In genomic region chr12:8386451-8387011, GRCm38 (mm10) we compare ENCODE assay signal across 8 mouse cellular contexts.
A peak's percentile ranks its signal among the peaks of the same experiment; 100 is the strongest.
DNase-seq lines count a peak whose midpoint lies in the region; ATAC-seq lines count a peak whose summit lies in the region.

No protein-coding gene starts in this region.

- no peaks in the 10 kb centered on the region for H3K36me3 ChIP-seq in midbrain, embryonic 10.5 days
- H3K36me3 ChIP-seq in midbrain, embryonic 16.5 days (ENCODE audit: control insufficient read depth, insufficient read depth, low read length), result no peaks in the 10 kb centered on the region
- no peaks in the 10 kb centered on the region for H3K36me3 ChIP-seq in forebrain, embryonic 11.5 days (ENCODE audit: control insufficient read depth, insufficient read depth, low read length)
- H3K36me3 ChIP-seq in hindbrain, embryonic 12.5 days, result no peaks in the 10 kb centered on the region
- H3K36me3 ChIP-seq in liver, embryonic 15.5 days (replicated peaks), result no peaks in the 10 kb centered on the region

- intact Hi-C loops in left cerebral cortex, postnatal 14 days (cut with DNase I), result no loop called here

- H3K4me1 ChIP-seq in midbrain, embryonic 10.5 days, result peaks cover 7% of the 10 kb centered on the region
- no peaks in the 10 kb centered on the region for H3K4me1 ChIP-seq in midbrain, embryonic 16.5 days (ENCODE audit: control insufficient read depth, insufficient read depth, low read length)
- H3K4me1 ChIP-seq in forebrain, embryonic 11.5 days (replicated peaks; ENCODE audit: control insufficient read depth, insufficient read depth, low read length), result 0 out of 2 replicates have a peak, but pooled peaks cover 2% of the 10 kb centered on the region
- H3K4me1 ChIP-seq in hindbrain, embryonic 12.5 days, result peaks cover 8% of the 10 kb centered on the region; the same call in 1 of the 2 replicates
- no peaks in the 10 kb centered on the region for H3K4me1 ChIP-seq in liver, embryonic 15.5 days (replicated peaks)

- H3K9ac ChIP-seq in midbrain, embryonic 16.5 days (ENCODE audit: low read depth, low read length), result no peak overlapping the region
- no peak overlapping the region for H3K9ac ChIP-seq in forebrain, embryonic 11.5 days (ENCODE audit: low read length)
- H3K9ac ChIP-seq in hindbrain, embryonic 12.5 days, result no peak overlapping the region
- H3K9ac ChIP-seq in liver, embryonic 15.5 days, result no peak overlapping the region

- H3K4me3 ChIP-seq in midbrain, embryonic 10.5 days, result no peak overlapping the region
- H3K4me3 ChIP-seq in midbrain, embryonic 16.5 days (ENCODE audit: low read depth, low read length), result no peak overlapping the region
- no peak overlapping the region for H3K4me3 ChIP-seq in forebrain, embryonic 11.5 days (ENCODE audit: low read depth, low read length)
- H3K4me3 ChIP-seq in hindbrain, embryonic 12.5 days, result no peak overlapping the region
- H3K4me3 ChIP-seq in liver, embryonic 15.5 days (replicated peaks), result no peak overlapping the region

- no peaks in the 10 kb centered on the region for H3K9me3 ChIP-seq in midbrain, embryonic 10.5 days (replicated peaks)
- no peaks in the 10 kb centered on the region for H3K9me3 ChIP-seq in midbrain, embryonic 16.5 days (replicated peaks; ENCODE audit: control insufficient read depth, low read length, poor library complexity, severe bottlenecking)
- H3K9me3 ChIP-seq in forebrain, embryonic 11.5 days (ENCODE audit: control insufficient read depth, low read length), result no peaks in the 10 kb centered on the region
- 0 out of 2 replicates have a peak, but pooled peaks cover 2% of the 10 kb centered on the region for H3K9me3 ChIP-seq in hindbrain, embryonic 12.5 days (replicated peaks)
- no peaks in the 10 kb centered on the region for H3K9me3 ChIP-seq in liver, embryonic 15.5 days (replicated peaks)

- ATAC-seq in midbrain, embryonic 16.5 days, result no peak
- ATAC-seq in forebrain, embryonic 11.5 days (replicated peaks; ENCODE audit: low FRiP score), result peak; percentile 46; the same call in 1 of the 2 replicates
- ATAC-seq in hindbrain, embryonic 12.5 days (ENCODE audit: low FRiP score), result no peak
- peak; percentile 56 for ATAC-seq in liver, embryonic 15.5 days (ENCODE audit: insufficient read depth)
- ATAC-seq in monocyte, adult 5-6 weeks (replicated peaks; ENCODE audit: insufficient number of reproducible peaks, low FRiP score, low TSS enrichment, poor library complexity, severe bottlenecking), result no peak

- H3K4me2 ChIP-seq in midbrain, embryonic 16.5 days (ENCODE audit: low read length), result no peak overlapping the region
- no peak overlapping the region for H3K4me2 ChIP-seq in forebrain, embryonic 11.5 days (ENCODE audit: low read depth, low read length, severe bottlenecking)
- H3K4me2 ChIP-seq in hindbrain, embryonic 12.5 days (replicated peaks), result no peak overlapping the region
- H3K4me2 ChIP-seq in liver, embryonic 15.5 days, result no peak overlapping the region

- H3K27me3 ChIP-seq in midbrain, embryonic 10.5 days (ENCODE audit: low read depth, poor library complexity, severe bottlenecking), result no peaks in the 10 kb centered on the region
- no peaks in the 10 kb centered on the region for H3K27me3 ChIP-seq in midbrain, embryonic 16.5 days (ENCODE audit: control insufficient read depth, insufficient read depth, low read depth, low read length)
- H3K27me3 ChIP-seq in forebrain, embryonic 11.5 days (ENCODE audit: control insufficient read depth, insufficient read depth, low read length), result no peaks in the 10 kb centered on the region
- no peaks in the 10 kb centered on the region for H3K27me3 ChIP-seq in hindbrain, embryonic 12.5 days
- no peaks in the 10 kb centered on the region for H3K27me3 ChIP-seq in liver, embryonic 15.5 days

- DNase-seq in midbrain, embryonic 10.5 days (ENCODE audit: low spot score), result no peak
- DNase-seq in forebrain, embryonic 11.5 days (ENCODE audit: low spot score), result peak; percentile 61
- no peak for DNase-seq in left cerebral cortex, postnatal 14 days (ENCODE audit: low spot score in 2 of 2)
- no peak for DNase-seq in thymus, postnatal 4 days

- WGBS in midbrain, embryonic 10.5 days, result 69% methylated on average over 6 of the region's 6 CpGs
- WGBS in midbrain, embryonic 16.5 days, result 72% methylated on average over 6 of the region's 6 CpGs
- WGBS in forebrain, embryonic 11.5 days, result 50% methylated on average over 6 of the region's 6 CpGs
- 61% methylated on average over 6 of the region's 6 CpGs for WGBS in hindbrain, embryonic 12.5 days
- 36% methylated on average over 6 of the region's 6 CpGs for WGBS in liver, embryonic 15.5 days (ENCODE audit: insufficient replicate concordance)

- peak overlapping the region; percentile 69 for H3K27ac ChIP-seq in midbrain, embryonic 10.5 days (replicated peaks)
- no peak overlapping the region for H3K27ac ChIP-seq in midbrain, embryonic 16.5 days (ENCODE audit: low read length)
- no peak overlapping the region for H3K27ac ChIP-seq in forebrain, embryonic 11.5 days (ENCODE audit: low read depth, low read length)
- peak overlapping the region; percentile 19; the same call in 1 of the 2 replicates for H3K27ac ChIP-seq in hindbrain, embryonic 12.5 days
- no peak overlapping the region for H3K27ac ChIP-seq in liver, embryonic 15.5 days (replicated peaks)

Comparison
In these comparisons a context has a peak if more than half of its experiments do, and no peak if none do; other contexts are left out.
1. H3K27ac ChIP-seq: peak in midbrain, embryonic 10.5 days (single experiment) and hindbrain, embryonic 12.5 days (single experiment); none in midbrain, embryonic 16.5 days (single experiment), forebrain, embryonic 11.5 days (single experiment) and liver, embryonic 15.5 days (single experiment).
2. ATAC-seq: peak in forebrain, embryonic 11.5 days (single experiment) and liver, embryonic 15.5 days (single experiment); none in midbrain, embryonic 16.5 days (single experiment), hindbrain, embryonic 12.5 days (single experiment) and monocyte, adult 5-6 weeks (single experiment).